Mouse (Mus musculus) ovary, postnatal 10 days (tissue): Measurements from ENCODE around the gene Sec14l4.

Experiments used
- DNase-seq: peaks from one replicate; pipeline ENCODE4 v3.0.0; 2022; ENCODE audit warnings: low spot score

Sec14l4 gene

GRCm38 (mm10) chr11:4027561-4028334 is 3.5 kb upstream of the Sec14l4 start:
- DNase-seq, result no peak

- no peak for DNase-seq
Measured at GRCm38 (mm10) chr11:4029343-4029742, 1.9 kb upstream of the Sec14l4 start.

GRCm38 (mm10) chr11:4031961-4032360 is 699 bp downstream of the Sec14l4 start:
- no peak for DNase-seq

GRCm38 (mm10) chr11:4033471-4033870 is 2.2 kb downstream of the Sec14l4 start:
- DNase-seq, result no peak

- DNase-seq, result no peak
Measured at GRCm38 (mm10) chr11:4034169-4034568, 2.9 kb downstream of the Sec14l4 start.

GRCm38 (mm10) chr11:4035116-4035892 is 4.0 kb downstream of the Sec14l4 start:
- no peak for DNase-seq

GRCm38 (mm10) chr11:4035916-4036315 is 4.7 kb downstream of the Sec14l4 start:
- no peak for DNase-seq

GRCm38 (mm10) chr11:4036365-4037084 is 5.3 kb downstream of the Sec14l4 start:
- DNase-seq, result no peak

- DNase-seq, result no peak
Measured at GRCm38 (mm10) chr11:4039951-4040350, 8.7 kb downstream of the Sec14l4 start.

- no peak for DNase-seq
Measured at GRCm38 (mm10) chr11:4041123-4041625, 9.9 kb downstream of the Sec14l4 start.

GRCm38 (mm10) chr11:4043081-4043480 is 11.8 kb downstream of the Sec14l4 start:
- no peak for DNase-seq

- DNase-seq, result no peak
Measured at GRCm38 (mm10) chr11:4046526-4046925, 15.3 kb downstream of the Sec14l4 start.

- no peak for DNase-seq
Measured at GRCm38 (mm10) chr11:4047766-4048165, 16.5 kb downstream of the Sec14l4 start.

- DNase-seq, result no peak
Measured at GRCm38 (mm10) chr11:4048438-4048837, 17.2 kb downstream of the Sec14l4 start.

- peak; percentile 44 for DNase-seq
Measured at GRCm38 (mm10) chr11:4053586-4053985, 22.3 kb downstream of the Sec14l4 start.

- no peak for DNase-seq
Measured at GRCm38 (mm10) chr11:4060866-4061575, 29.8 kb downstream of the Sec14l4 start.

GRCm38 (mm10) chr11:4062523-4062922 is 31.3 kb downstream of the Sec14l4 start:
- no peak for DNase-seq

- no peak for DNase-seq
Measured at GRCm38 (mm10) chr11:4062981-4063380, 31.7 kb downstream of the Sec14l4 start.

- no peak for DNase-seq
Measured at GRCm38 (mm10) chr11:4064627-4065122, 33.4 kb downstream of the Sec14l4 start, which contains the start of gene Sec14l3. TSS of gene Sec14l3 (plus strand) at chr11:4064841.

GRCm38 (mm10) chr11:4069664-4070063 is 38.4 kb downstream of the Sec14l4 start:
- no peak for DNase-seq

- DNase-seq, result peak; percentile 32
Measured at GRCm38 (mm10) chr11:4076633-4077032, 45.4 kb downstream of the Sec14l4 start.
